Mouse (Mus musculus) embryo, embryonic 10.5 days (tissue): ENCODE results near the gene Olfr214.
A peak's percentile ranks its signal among the peaks of the same experiment; 100 is the strongest.
"Not testable (repeated sequence)": the region's sequence is repeated elsewhere in the genome, so short reads cannot be mapped to it uniquely, and the experiment has no call there.

Source experiments
- DNase-seq: peaks from one replicate; pipeline ENCODE4 v3.0.0-alpha.2; 2015; ENCODE audit warnings: low spot score

Gene Olfr214

DNA sequence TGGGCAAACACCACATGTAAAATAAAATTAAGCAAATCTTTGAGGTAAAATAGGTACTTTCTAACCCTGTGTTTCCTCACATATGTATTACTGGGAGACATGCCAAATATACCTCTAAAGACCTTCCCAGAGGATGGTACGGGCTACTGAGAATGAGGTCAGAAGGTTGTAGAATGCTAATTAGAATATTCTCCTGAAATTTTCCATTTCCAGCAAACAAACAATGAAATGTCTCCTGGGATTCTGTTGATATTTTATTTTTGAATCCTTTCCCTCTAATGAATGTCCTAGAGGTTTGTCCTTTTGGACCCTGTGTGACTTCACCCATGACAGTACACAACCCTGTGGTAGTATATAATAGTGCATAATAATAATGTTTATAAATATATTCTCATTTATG is at the start of gene Olfr214:
Gene Olfr214, plus strand, starts transcription at position 301 of the 400 bp plus-strand sequence.
- DNase-seq = no peak

DNA sequence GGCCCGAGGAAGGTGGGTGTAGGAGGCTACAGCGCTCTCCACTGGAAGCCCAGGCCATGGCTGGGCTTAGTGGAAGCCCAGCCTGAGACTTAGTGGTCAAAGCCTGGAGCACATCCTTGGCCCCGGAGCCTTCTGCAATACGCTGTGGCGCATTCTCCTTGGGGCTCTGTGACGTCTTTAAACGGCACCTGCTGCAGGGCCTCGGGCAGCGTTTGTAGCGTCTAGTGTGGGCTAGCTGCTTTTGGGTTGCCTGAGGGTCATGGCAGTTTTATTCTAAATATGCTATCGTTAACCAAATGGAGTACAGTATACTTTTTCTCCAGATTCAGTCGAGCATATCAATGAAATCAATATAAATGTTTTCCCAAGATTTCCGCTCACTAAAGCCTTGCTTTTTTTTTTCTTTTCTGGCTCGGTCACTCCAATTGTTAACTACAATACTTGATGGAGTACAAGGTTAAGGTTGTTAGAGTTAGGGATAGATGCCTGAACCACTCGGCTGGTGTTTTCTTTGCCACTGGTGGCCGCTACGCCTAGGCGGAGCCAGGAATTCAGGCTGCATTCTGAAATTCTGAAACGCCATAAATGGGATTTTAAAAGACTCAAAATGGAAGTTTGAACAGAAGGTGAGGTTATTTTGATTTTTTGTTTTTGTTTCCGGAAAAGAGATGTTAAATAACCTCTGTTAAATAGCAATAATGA is 47.6 kb upstream of the Olfr214 start, which contains the start of gene Olfr212:
Gene Olfr212, plus strand, starts transcription at position 215 of the 702 bp plus-strand sequence.
- DNase-seq = not testable (repeated sequence)

DNA sequence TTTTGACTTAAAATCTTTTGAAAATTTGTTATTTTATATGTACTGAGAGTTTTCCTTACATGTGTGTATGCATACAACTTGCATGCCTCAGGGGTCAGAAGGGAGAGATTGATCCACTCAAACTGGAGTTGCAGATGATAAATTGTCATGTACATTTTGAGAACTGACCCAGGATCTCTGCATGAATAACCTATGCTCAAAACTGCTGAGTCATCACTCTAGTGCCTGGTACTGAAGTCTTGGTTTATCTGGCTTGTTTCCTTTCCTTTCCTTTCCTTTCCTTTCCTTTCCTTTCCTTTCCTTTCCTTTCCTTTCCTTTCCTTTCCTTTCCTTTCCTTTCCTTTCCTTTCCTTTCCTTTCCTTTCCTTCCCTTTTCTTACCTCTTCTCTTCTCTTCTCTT is 39.2 kb upstream of the Olfr214 start:
- DNase-seq = no peak

DNA sequence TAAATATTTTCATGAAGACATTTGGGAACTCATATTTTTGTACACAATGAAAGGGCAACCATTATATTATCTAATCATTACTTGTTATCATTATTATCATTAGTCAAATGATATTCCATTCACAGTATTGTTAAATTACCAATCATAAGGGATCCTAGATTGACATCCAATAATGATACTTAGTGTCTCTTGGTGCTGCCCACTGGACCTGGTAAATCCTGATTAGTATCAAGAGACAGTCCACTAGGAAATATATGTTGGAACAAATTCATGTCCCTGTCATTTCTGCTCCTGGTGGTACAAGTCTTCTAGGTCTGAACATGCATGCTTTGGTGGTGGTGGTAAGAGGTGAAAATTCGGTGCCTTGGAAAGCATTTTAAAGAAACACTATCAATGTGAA is 15.9 kb upstream of the Olfr214 start, which contains the start of gene Olfr213:
Gene Olfr213, plus strand, starts transcription at position 301 of the 400 bp plus-strand sequence.
- DNase-seq = no peak

DNA sequence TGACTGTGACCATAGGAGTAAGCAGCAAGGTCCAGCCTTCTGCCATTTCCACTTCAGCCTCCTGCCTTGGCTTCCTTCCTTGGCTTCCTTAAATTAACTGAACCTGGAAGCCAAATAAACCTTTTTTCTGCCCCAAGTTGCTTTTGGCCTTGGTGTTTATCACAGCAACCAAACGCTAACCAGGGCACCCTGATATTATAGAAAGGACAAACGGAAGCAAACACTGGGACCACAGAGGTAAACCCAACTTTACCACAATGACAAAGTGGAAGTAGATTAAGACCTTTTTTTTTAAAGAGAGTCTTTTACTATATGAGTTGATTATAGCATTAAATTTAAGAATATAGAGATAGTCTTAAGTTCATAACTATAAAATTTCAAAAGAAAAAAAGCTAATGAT is 11.5 kb upstream of the Olfr214 start:
- DNase-seq = no peak

DNA sequence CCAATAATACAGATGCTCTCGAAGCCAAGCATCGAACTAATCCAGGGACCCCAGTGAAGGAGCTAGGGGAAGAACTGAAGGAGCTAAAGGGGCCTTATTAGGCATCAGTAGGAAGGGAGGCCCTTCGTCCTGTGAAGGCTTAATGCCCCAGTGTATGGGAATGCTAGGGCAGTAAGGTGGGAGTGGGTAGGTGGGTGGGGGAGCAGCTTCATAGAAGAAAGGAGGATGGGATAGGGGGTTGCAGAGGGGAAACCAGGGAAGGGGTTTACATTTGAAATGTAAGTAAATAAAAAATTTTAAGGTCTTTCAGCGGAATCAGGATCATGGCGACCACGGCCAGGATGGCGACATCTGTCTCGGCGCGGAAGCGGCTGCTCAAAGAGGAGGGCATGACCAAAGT is 3.2 kb upstream of the Olfr214 start, which contains the start of gene Gm5580:
Gene Gm5580, plus strand, starts transcription at position 301 of the 400 bp plus-strand sequence.
- DNase-seq = not testable (repeated sequence)

DNA sequence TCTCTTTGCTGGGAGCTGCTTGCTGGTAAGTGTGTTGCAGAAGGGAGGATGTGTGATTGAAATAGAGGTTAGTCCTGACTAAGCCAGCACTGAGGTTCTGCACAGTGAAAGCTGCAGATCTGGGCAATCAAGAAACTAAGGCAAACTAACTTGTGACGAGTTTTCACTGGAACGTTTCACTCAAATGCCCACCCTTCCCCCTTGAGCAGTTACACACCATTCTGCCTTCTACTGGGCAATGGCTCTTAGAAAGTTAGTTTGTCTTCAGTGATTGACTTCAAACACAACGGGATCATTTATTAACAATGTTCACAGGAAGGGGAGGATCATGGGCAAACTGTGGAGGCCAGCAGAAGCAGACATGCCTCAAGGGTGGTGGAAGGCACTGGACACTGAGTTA is 917 bp downstream of the Olfr214 start:
- DNase-seq = no peak

DNA sequence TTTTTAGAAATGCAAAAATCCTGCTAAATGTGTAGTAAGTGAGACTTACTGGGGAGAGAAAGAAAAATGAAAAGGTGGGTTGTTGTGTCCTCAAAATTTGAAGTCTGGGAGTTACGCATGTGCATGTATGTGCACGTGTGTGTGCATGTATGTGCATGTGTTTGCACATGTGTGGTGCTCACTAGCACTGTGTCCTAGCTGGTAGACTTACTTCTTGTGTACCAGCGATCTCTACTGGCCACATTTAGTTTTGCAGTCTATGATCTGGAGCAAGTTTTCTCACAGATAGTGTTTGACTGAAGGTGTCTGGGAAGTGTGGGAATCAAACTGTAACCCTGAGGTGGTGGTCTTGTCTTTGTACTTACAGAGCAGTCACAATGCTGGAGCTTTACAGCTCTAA is 15.8 kb downstream of the Olfr214 start:
- peak; percentile 80 for DNase-seq

DNA sequence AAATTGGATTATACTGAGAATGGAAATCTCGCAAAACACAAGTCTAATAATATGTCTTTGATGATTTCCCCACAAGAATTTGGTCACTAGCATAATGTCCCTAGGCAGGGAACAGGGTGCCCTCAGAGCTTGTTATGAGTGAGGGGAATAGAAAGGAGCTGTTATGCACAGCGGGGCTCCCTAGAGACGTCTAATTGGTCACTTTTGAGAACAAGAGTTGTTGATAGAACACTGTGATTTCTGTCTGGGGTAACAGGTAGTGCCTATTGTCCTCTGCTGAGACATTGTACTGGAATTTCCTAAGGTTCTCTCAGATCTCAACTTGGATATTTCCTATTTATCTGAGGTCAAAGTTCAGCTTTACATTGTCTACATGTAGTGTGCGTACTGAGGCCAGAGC is 30.1 kb downstream of the Olfr214 start, which contains the start of gene Olfr215:
Gene Olfr215, minus strand, starts transcription at position 101 of the 400 bp plus-strand sequence.
- DNase-seq = no peak

DNA sequence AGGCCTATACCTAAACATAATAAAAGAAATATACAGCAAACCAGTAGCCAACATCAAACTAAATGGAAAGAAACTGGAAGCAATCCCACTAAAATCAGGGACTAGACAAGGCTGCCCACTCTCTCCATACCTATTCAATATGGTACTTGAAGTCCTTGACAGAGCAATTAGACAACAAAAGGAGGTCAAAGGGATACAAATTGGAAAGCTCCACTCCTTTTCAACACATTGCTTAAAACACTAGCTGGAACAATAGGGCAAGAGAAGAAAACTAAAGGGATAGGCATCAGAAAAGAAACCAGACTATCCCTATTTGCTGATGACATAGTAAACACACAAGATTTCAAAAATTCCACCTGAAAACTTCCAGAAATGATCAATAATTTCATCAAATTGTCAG is 46.9 kb downstream of the Olfr214 start:
- not testable (repeated sequence) for DNase-seq

DNA sequence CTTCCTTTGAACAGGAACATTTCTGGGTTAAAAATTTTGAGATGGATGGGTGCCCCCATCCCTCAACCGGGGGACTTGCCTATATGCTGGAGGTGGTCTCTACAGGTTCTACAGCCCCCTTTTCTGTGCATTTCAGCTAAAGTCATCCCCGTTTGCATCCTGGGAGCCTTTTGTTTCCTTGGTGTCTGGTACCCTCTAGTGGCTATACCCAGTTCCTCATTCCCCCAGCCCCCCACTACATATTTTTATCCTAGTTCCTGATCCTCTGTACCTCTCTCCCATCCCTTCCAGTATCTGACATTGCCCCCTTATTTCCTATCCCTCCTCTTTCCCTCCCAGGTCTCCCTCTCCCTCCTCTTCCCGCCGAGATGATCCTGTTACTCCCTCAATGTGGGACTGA is 53.2 kb downstream of the Olfr214 start:
- no peak for DNase-seq
